Comparison of ENCODE assay signal across 10 mouse cellular contexts in the genomic region with DNA sequence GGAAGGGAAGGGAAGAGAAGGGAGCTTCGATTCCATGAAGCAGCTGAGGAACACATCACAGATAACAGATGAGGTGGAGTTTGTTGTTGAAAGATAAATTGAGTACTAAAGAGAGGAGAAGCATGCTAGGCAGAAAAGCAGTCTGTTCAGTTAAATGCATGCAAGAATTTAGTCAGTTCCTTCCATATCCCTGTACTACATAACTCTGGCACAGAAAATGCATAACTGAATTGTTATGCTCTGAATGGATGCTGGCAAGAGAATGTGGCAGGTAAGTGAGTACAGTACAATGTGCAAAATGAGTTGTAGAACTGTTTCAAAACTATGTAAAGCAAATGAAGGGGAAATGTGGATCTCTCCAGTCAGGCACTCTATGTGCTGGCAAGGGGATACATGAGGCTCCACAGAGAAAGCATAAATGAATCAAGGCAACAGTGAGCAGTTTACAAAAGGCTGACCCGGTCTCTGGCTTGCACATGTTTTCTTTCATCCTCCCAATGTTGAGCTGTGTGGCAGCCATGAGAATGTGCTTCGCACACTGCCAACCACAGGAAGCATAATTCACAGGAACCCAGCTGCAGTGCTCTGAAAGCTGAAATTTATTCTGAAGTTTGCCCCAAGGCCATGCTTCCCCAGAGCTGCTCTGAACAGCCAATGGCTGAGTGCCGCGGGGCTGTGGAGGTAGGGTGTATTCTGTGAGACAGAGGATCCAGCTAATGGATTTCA.
A peak's percentile ranks its signal among the peaks of the same experiment; 100 is the strongest.
DNase-seq lines count a peak whose midpoint lies in the region; ATAC-seq lines count a peak whose summit lies in the region.
"Had no signal": no experiment of that assay in that cellular context is flagged by ENCODE, and none has a peak within 500 bp of the region (broad histone marks: within the 10 kb centered on the region; RNA-seq: fewer than 3 reads in every experiment).

No protein-coding gene starts in this region.

- ATAC-seq in kidney, embryonic 16.5 days (ENCODE audit: low FRiP score, low TSS enrichment) = peak; percentile 79
- peak; percentile 59 for ATAC-seq in embryonic facial prominence, embryonic 13.5 days (ENCODE audit: insufficient number of reproducible peaks, insufficient read depth, low FRiP score, low TSS enrichment, low read depth)
- peak; percentile 71 for ATAC-seq in intestine, embryonic 16.5 days
- ATAC-seq in inflammation-experienced regulatory T-cells, adult 6 months = no peak
- ATAC-seq in heart, embryonic 11.5 days (replicated peaks; ENCODE audit: insufficient number of reproducible peaks, low FRiP score, low TSS enrichment) = no peak

- H3K4me2 ChIP-seq in kidney, embryonic 16.5 days (replicated peaks; ENCODE audit: low read depth, low read length) = no peak overlapping the region
- H3K4me2 ChIP-seq in embryonic facial prominence, embryonic 13.5 days = no peak overlapping the region
- H3K4me2 ChIP-seq in intestine, embryonic 16.5 days (ENCODE audit: low read depth, low read length) = no peak overlapping the region
- H3K4me2 ChIP-seq in heart, embryonic 11.5 days = no peak overlapping the region

- WGBS in kidney, embryonic 16.5 days = 36% methylated on average over 5 of the region's 5 CpGs
- WGBS in embryonic facial prominence, embryonic 13.5 days = 40% methylated on average over 5 of the region's 5 CpGs
- WGBS in intestine, embryonic 16.5 days = 44% methylated on average over 5 of the region's 5 CpGs
- WGBS in heart, embryonic 11.5 days (ENCODE audit: insufficient replicate concordance) = 78% methylated on average over 5 of the region's 5 CpGs

- no peak overlapping the region for H3K9ac ChIP-seq in kidney, embryonic 16.5 days (replicated peaks; ENCODE audit: low read length)
- no peak overlapping the region for H3K9ac ChIP-seq in embryonic facial prominence, embryonic 13.5 days
- H3K9ac ChIP-seq in intestine, embryonic 16.5 days (ENCODE audit: low read depth, low read length) = no peak overlapping the region
- H3K9ac ChIP-seq in heart, embryonic 11.5 days (ENCODE audit: low read depth, low read length) = no peak overlapping the region

- H3K27ac ChIP-seq in kidney, embryonic 16.5 days (ENCODE audit: low read length) = no peak overlapping the region
- H3K27ac ChIP-seq in embryonic facial prominence, embryonic 13.5 days = peak overlapping the region; percentile 55; the same call in 1 of the 2 replicates
- H3K27ac ChIP-seq in intestine, embryonic 16.5 days (ENCODE audit: low read length) = no peak overlapping the region; the same call in 1 of the 2 replicates
- no peak overlapping the region for H3K27ac ChIP-seq in heart, embryonic 11.5 days (ENCODE audit: low read depth, low read length)

- no peaks in the 10 kb centered on the region for H3K36me3 ChIP-seq in kidney, embryonic 16.5 days (ENCODE audit: insufficient read depth, low read length)
- H3K36me3 ChIP-seq in embryonic facial prominence, embryonic 13.5 days = no peaks in the 10 kb centered on the region
- no peaks in the 10 kb centered on the region for H3K36me3 ChIP-seq in intestine, embryonic 16.5 days (ENCODE audit: control insufficient read depth, insufficient read depth, low read length)
- no peaks in the 10 kb centered on the region for H3K36me3 ChIP-seq in heart, embryonic 11.5 days (ENCODE audit: control insufficient read depth, insufficient read depth, low read length)

- DNase-seq in kidney, adult 18-20 months = no peak
- peak; percentile 8 for DNase-seq in R1 (ENCODE audit: low read depth, low spot score)
- DNase-seq in layer of hippocampus, adult 9-10 months (ENCODE audit: low spot score) = no peak
- DNase-seq: lung, postnatal 10 days had no signal

- peaks cover 8% of the 10 kb centered on the region; the same call in 1 of the 2 replicates for H3K4me1 ChIP-seq in kidney, embryonic 16.5 days (ENCODE audit: insufficient read depth, low read length)
- 0 out of 2 replicates have a peak, but pooled peaks cover 8% of the 10 kb centered on the region for H3K4me1 ChIP-seq in embryonic facial prominence, embryonic 13.5 days
- no peaks in the 10 kb centered on the region for H3K4me1 ChIP-seq in intestine, embryonic 16.5 days (ENCODE audit: control insufficient read depth, insufficient read depth, low read length)
- no peaks in the 10 kb centered on the region for H3K4me1 ChIP-seq in heart, embryonic 11.5 days (ENCODE audit: control insufficient read depth, insufficient read depth, low read length)

- no peak overlapping the region for H3K4me3 ChIP-seq in kidney, embryonic 16.5 days (ENCODE audit: low read length)
- no peak overlapping the region for H3K4me3 ChIP-seq in embryonic facial prominence, embryonic 13.5 days
- H3K4me3 ChIP-seq in intestine, embryonic 16.5 days (ENCODE audit: low read length) = no peak overlapping the region
- H3K4me3 ChIP-seq in heart, embryonic 11.5 days (ENCODE audit: low read depth, low read length) = no peak overlapping the region

- H3K9me3 ChIP-seq in kidney, embryonic 16.5 days (ENCODE audit: low read length) = no peaks in the 10 kb centered on the region
- H3K9me3 ChIP-seq in embryonic facial prominence, embryonic 13.5 days = no peaks in the 10 kb centered on the region
- no peaks in the 10 kb centered on the region for H3K9me3 ChIP-seq in intestine, embryonic 16.5 days (ENCODE audit: control insufficient read depth, low read length)
- no peaks in the 10 kb centered on the region for H3K9me3 ChIP-seq in heart, embryonic 11.5 days (replicated peaks; ENCODE audit: control insufficient read depth, low read length)

- H3K27me3 ChIP-seq in kidney, embryonic 16.5 days (ENCODE audit: insufficient read depth, low read length) = no peaks in the 10 kb centered on the region
- no peaks in the 10 kb centered on the region for H3K27me3 ChIP-seq in embryonic facial prominence, embryonic 13.5 days
- no peaks in the 10 kb centered on the region for H3K27me3 ChIP-seq in intestine, embryonic 16.5 days (replicated peaks; ENCODE audit: control insufficient read depth, insufficient read depth, low read length)
- H3K27me3 ChIP-seq in heart, embryonic 11.5 days (ENCODE audit: control insufficient read depth, insufficient read depth, low read length) = no peaks in the 10 kb centered on the region
- H3K27me3 ChIP-seq: CH12.LX had no signal

Comparison
In these comparisons a context has a peak if more than half of its experiments do, and no peak if none do; other contexts are left out.
1. ATAC-seq: peak in kidney, embryonic 16.5 days (single experiment), embryonic facial prominence, embryonic 13.5 days (single experiment) and intestine, embryonic 16.5 days (single experiment); none in inflammation-experienced regulatory T-cells, adult 6 months (single experiment) and heart, embryonic 11.5 days (single experiment).